Mouse (Mus musculus): ENCODE measurements around the gene Tmem212.

The Tmem212 gene

GRCm38 (mm10) chr3:27840311-27840710 lies 55.9 kb downstream of the Tmem212 start:
- no peak for DNase-seq

- no peak for DNase-seq
Observed at GRCm38 (mm10) chr3:27839795-27840194, 56.4 kb downstream of the Tmem212 start.

DNA sequence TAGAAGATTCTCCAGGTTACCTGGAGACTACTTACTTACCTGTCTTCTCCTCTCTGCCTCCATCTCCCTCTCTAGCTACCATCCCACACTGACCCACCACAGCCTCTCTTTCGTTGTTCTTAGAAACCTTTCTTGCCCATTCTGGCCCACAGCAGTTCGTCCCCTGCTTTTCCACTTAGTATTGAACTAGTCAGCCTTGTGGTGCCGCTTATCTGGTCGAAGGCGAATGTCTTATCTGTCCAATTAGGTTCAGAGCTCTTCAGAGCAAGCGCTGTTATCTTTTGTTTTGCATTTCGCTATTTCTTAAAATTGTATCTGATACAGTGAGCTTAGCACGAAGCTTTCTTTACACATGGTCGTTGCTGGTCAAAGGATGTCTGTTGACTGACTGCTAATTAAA lies 56.9 kb downstream of the Tmem212 start:
- DNase-seq: no peak

DNA sequence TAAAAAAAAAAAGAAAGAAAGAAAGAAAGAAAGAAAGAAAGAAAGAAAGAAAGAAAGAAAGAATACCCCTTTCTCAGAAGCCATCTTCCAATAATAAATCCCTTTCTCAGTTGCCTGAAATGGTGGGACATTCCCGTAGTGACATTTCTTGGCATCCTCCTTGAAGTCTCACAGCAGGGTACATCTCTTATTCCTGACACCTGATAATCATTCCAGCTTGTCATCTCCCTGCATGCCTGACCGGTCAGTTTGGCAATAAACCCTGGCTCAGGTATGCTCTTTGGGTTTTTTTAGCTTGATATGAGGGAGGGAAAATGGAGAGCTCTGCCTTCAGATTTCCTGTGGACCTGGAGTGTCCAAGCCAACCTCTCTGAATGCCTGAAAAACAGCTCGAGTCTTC lies 59.9 kb downstream of the Tmem212 start:
- no peak for DNase-seq

DNA sequence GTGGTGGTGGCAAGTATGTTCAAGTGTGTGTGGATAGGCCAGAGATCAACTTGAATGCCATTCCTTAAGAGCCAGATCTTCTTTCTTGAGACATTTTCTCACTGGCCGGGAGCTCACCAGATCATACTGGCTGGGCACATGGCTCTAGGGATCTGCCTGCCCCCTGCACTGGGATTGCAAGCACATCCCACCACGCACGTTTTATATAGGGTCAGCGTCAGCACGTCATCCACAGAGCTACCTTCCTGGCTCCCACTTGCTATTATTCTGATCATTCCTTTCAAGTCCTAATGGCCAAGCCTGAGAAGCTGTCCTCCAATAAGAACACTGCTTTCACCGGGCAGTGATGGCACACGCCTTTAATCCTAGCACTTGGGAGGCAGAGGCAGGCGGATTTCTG lies 60.4 kb downstream of the Tmem212 start:
- no peak for DNase-seq

- DNase-seq: no peak
Observed at GRCm38 (mm10) chr3:27828755-27829154, 67.4 kb downstream of the Tmem212 start.

DNA sequence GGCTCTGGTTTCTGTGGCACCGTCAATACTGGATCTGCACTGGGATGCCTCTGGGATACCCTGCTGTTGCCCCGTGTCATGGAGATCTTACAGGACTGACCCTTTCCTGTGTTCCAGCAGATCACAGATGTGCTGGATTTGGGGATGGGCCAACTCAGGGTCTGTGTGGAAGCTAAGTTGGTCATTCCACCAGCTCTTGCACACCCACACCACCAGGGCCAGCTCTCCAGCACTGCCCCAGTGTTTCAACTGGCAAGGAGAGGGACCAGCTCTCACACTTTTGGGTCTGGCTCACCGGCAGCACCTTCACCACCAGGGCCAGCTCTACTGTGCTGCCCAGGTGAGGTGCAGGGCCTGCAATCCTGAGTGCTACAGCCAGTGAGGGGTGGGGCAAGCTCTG lies 68.9 kb downstream of the Tmem212 start:
- DNase-seq: no peak

GRCm38 (mm10) chr3:27825985-27826384 lies 70.2 kb downstream of the Tmem212 start:
- DNase-seq: no peak

Data from kidney, postnatal 4 days (tissue).